Mouse (Mus musculus): ENCODE results near the gene Fbxw7. TPM values are rescaled to one million over a fixed set of nuclear protein-coding genes. Genes with fewer than 3 reads are reported as not detected.

Fbxw7 gene
- polyA plus RNA-seq (2014; fragmentation: Nextera tagmentation; extraction: Ambion mirVana): 13.7 and 14.2 TPM in 2 replicates

GRCm38 (mm10) chr3:84814762-84815381, at the start of gene Fbxw7:
TSS of gene Fbxw7 (plus strand) at chr3:84815268.
- Histone ChIP-seq H3K36me3 (ENCODE audit: control insufficient read depth, insufficient read depth, low read length) (no peaks in the 10 kb centered on the region), H3K4me3 (ENCODE audit: low read depth, low read length) (peak within 1 kb of the TSS; percentile 94)
- peak; percentile 9 for DNase-seq (ENCODE audit: low spot score)

DNA sequence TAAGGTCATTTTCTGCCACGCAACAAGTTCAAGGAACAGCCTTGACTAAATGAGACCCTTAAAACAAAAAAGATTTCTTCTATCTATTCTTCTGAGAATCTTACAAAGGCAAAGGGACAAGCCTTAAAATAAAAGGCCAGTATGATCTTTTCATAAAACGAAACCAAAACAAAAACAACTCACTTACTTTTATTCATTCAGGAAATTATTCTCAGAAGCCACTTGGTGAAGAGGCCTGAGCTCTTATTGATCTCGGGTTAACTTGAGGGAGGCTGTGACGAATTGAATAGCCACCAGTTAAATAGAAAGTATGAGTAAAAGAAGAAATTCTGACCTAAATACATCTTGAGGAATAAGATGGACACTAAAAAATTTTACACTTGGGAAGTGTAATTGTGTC, 46.1 kb upstream of the Fbxw7 start:
- no peak overlapping the region for H3K4me2 ChIP-seq (ENCODE audit: low read depth, low read length)
- whole genome bisulfite sequencing: 88% methylated on average over 4 of the region's 4 CpGs
- no peaks in the 10 kb centered on the region for H3K9me3 ChIP-seq (ENCODE audit: control insufficient read depth, low read length)
- no peaks in the 10 kb centered on the region for H3K4me1 ChIP-seq (ENCODE audit: control insufficient read depth, insufficient read depth, low read length)
- DNase-seq (ENCODE audit: low spot score) (no peak), ATAC-seq (ENCODE audit: low read depth) (no peak)
- H3K27ac ChIP-seq (replicated peaks; ENCODE audit: low read depth, low read length): no peak overlapping the region
- no peaks in the 10 kb centered on the region for H3K27me3 ChIP-seq (replicated peaks; ENCODE audit: control insufficient read depth, insufficient read depth, low read length)
- no peaks in the 10 kb centered on the region for H3K36me3 ChIP-seq (ENCODE audit: control insufficient read depth, insufficient read depth, low read length)
- no peak overlapping the region for H3K9ac ChIP-seq (ENCODE audit: low read depth, low read length)
- H3K4me3 ChIP-seq (ENCODE audit: low read depth, low read length): no peak overlapping the region

More at GRCm38 (mm10) chr3:84814762-84815381, at the start of gene Fbxw7:
- Histone ChIP-seq H3K9me3 (ENCODE audit: control insufficient read depth, low read length) (no peaks in the 10 kb centered on the region), H3K4me2 (ENCODE audit: low read depth, low read length) (peak within 1 kb of the TSS; percentile 96), H3K9ac (ENCODE audit: low read depth, low read length) (peak within 1 kb of the TSS; percentile 90), H3K27ac (replicated peaks; ENCODE audit: low read depth, low read length) (peak within 1 kb of the TSS; percentile 96), H3K4me1 (ENCODE audit: control insufficient read depth, insufficient read depth, low read length) (peaks cover 13% of the 10 kb centered on the region), H3K27me3 (replicated peaks; ENCODE audit: control insufficient read depth, insufficient read depth, low read length) (no peaks in the 10 kb centered on the region)
- ATAC-seq (ENCODE audit: low read depth): peak; percentile 56
- 0% methylated on average over 24 of the region's 76 CpGs for WGBS

- Histone ChIP-seq H3K9ac (ENCODE audit: low read depth, low read length) (no peak overlapping the region), H3K36me3 (ENCODE audit: control insufficient read depth, insufficient read depth, low read length) (no peaks in the 10 kb centered on the region), H3K4me1 (ENCODE audit: control insufficient read depth, insufficient read depth, low read length) (peaks cover 3% of the 10 kb centered on the region; the same call in 1 of the 2 replicates), H3K4me2 (ENCODE audit: low read depth, low read length) (no peak overlapping the region), H3K9me3 (ENCODE audit: control insufficient read depth, low read length) (no peaks in the 10 kb centered on the region), H3K27me3 (replicated peaks; ENCODE audit: control insufficient read depth, insufficient read depth, low read length) (no peaks in the 10 kb centered on the region), H3K4me3 (ENCODE audit: low read depth, low read length) (no peak overlapping the region), H3K27ac (replicated peaks; ENCODE audit: low read depth, low read length) (no peak overlapping the region)
- no peak for DNase-seq (ENCODE audit: low spot score)
- no peak for ATAC-seq (ENCODE audit: low read depth)
- 75% methylated on average over 6 of the region's 6 CpGs for WGBS
Observed at GRCm38 (mm10) chr3:84769411-84769810, 45.7 kb upstream of the Fbxw7 start.

DNA sequence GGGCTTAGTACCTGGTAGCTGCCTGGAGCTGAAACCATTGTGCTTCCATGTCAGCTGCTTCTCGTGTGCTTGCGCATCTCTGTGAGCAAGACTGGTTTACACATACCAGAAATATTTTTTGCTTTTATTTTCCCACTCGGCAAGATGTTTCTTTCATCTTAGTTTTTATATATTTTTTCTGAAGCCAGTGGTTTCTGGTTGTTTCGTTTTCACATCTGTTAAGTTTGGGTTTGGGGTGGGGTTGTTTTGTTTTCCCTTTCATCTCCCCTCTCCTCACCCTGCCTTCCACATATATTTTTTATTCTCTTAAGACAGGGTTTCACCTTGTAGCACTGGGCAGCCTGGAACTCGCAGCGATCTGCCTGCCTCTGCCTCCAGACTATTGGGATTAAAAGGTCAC, 44.5 kb upstream of the Fbxw7 start:
- ATAC-seq (ENCODE audit: low read depth) (no peak), DNase-seq (ENCODE audit: low spot score) (no peak)
- 65% methylated on average over 6 of the region's 6 CpGs for WGBS
- Histone ChIP-seq H3K27me3 (replicated peaks; ENCODE audit: control insufficient read depth, insufficient read depth, low read length) (no peaks in the 10 kb centered on the region), H3K4me3 (ENCODE audit: low read depth, low read length) (no peak overlapping the region), H3K27ac (replicated peaks; ENCODE audit: low read depth, low read length) (no peak overlapping the region), H3K4me1 (ENCODE audit: control insufficient read depth, insufficient read depth, low read length) (peaks cover 11% of the 10 kb centered on the region), H3K4me2 (ENCODE audit: low read depth, low read length) (no peak overlapping the region), H3K36me3 (ENCODE audit: control insufficient read depth, insufficient read depth, low read length) (no peaks in the 10 kb centered on the region), H3K9ac (ENCODE audit: low read depth, low read length) (no peak overlapping the region), H3K9me3 (ENCODE audit: control insufficient read depth, low read length) (no peaks in the 10 kb centered on the region)

- Histone ChIP-seq H3K4me3 (ENCODE audit: low read depth, low read length) (no peak overlapping the region), H3K4me1 (ENCODE audit: control insufficient read depth, insufficient read depth, low read length) (peaks cover 22% of the 10 kb centered on the region), H3K9me3 (ENCODE audit: control insufficient read depth, low read length) (no peaks in the 10 kb centered on the region), H3K9ac (ENCODE audit: low read depth, low read length) (no peak overlapping the region), H3K4me2 (ENCODE audit: low read depth, low read length) (no peak overlapping the region), H3K27me3 (replicated peaks; ENCODE audit: control insufficient read depth, insufficient read depth, low read length) (no peaks in the 10 kb centered on the region), H3K36me3 (ENCODE audit: control insufficient read depth, insufficient read depth, low read length) (no peaks in the 10 kb centered on the region), H3K27ac (replicated peaks; ENCODE audit: low read depth, low read length) (no peak overlapping the region)
- ATAC-seq (ENCODE audit: low read depth) (no peak), DNase-seq (ENCODE audit: low spot score) (no peak)
- 59% methylated on average over 2 of the region's 2 CpGs for WGBS
Observed at GRCm38 (mm10) chr3:84771980-84772379, 43.1 kb upstream of the Fbxw7 start.

DNA sequence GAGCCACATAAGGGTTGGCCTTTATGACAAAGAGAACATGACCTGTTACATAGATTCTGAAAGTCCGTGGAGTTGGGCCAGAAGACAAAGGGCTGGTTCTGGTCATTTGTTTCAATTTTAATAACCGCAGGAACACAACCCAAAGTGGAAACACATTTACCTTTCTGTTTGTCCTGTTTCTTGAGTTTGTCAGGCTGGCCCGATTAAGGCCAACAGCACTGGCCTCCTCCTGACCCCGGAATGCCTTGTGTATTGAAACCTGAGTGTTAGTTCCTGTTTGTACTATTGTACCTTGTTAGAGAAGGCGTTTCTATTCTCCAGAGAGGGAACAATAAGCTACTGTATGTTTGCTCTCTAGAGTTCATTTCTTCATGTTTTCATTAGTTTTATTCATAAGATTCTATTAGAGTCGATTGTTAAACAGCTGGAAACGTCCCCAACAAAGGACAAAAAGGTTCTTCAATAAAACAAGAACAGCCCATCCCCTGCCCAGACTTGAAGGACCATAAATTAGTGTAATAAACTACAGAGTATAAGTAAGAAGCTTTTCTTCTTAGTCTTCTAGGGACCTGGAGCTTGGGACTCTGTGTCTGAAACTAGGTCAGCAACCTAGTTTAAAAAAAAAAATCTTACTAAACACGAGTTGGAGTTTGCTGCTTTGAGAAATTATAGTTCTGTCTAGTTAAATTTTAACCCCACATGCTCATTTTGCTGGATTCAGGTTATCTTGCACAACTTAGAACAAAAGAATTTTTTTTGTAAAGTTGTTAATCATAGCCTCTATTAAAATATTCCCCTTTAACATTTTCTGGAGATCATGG, 40.6 kb upstream of the Fbxw7 start:
- Histone ChIP-seq H3K4me3 (ENCODE audit: low read depth, low read length) (no peak overlapping the region), H3K9ac (ENCODE audit: low read depth, low read length) (no peak overlapping the region), H3K36me3 (ENCODE audit: control insufficient read depth, insufficient read depth, low read length) (no peaks in the 10 kb centered on the region), H3K27ac (replicated peaks; ENCODE audit: low read depth, low read length) (peak overlapping the region; percentile 86), H3K27me3 (replicated peaks; ENCODE audit: control insufficient read depth, insufficient read depth, low read length) (no peaks in the 10 kb centered on the region), H3K9me3 (ENCODE audit: control insufficient read depth, low read length) (no peaks in the 10 kb centered on the region), H3K4me2 (ENCODE audit: low read depth, low read length) (no peak overlapping the region), H3K4me1 (ENCODE audit: control insufficient read depth, insufficient read depth, low read length) (peaks cover 22% of the 10 kb centered on the region)
- DNase-seq (ENCODE audit: low spot score): peak; percentile 47
- peak; percentile 63; the same call in 1 of the 2 replicates for ATAC-seq (ENCODE audit: low read depth)
- 31% methylated on average over 8 of the region's 8 CpGs for WGBS

DNA sequence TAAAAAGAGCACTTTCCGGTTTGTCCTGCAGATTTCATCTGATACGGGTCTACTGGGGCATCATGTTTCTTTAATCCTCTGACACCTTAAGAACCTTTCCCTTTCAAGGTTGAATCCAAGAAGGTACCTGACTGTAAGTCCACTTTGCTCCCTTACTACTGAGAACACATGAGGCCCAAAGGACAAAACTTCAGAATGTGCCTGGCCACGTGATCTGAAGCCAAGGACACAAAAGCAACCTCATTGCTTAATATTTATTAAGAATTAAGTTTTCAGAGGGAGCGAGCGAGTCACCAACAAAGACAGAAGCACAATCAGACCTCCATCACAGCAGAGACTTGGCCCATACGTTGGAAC, 40.0 kb upstream of the Fbxw7 start:
- Histone ChIP-seq H3K9me3 (ENCODE audit: control insufficient read depth, low read length) (no peaks in the 10 kb centered on the region), H3K4me1 (ENCODE audit: control insufficient read depth, insufficient read depth, low read length) (peaks cover 22% of the 10 kb centered on the region), H3K9ac (ENCODE audit: low read depth, low read length) (no peak overlapping the region), H3K36me3 (ENCODE audit: control insufficient read depth, insufficient read depth, low read length) (no peaks in the 10 kb centered on the region), H3K4me2 (ENCODE audit: low read depth, low read length) (no peak overlapping the region), H3K27ac (replicated peaks; ENCODE audit: low read depth, low read length) (peak overlapping the region; percentile 86), H3K4me3 (ENCODE audit: low read depth, low read length) (no peak overlapping the region), H3K27me3 (replicated peaks; ENCODE audit: control insufficient read depth, insufficient read depth, low read length) (no peaks in the 10 kb centered on the region)
- no peak; the same call in 1 of the 2 replicates for ATAC-seq (ENCODE audit: low read depth)
- peak; percentile 12 for DNase-seq (ENCODE audit: low spot score)
- 55% methylated on average over 6 of the region's 6 CpGs for WGBS

DNA sequence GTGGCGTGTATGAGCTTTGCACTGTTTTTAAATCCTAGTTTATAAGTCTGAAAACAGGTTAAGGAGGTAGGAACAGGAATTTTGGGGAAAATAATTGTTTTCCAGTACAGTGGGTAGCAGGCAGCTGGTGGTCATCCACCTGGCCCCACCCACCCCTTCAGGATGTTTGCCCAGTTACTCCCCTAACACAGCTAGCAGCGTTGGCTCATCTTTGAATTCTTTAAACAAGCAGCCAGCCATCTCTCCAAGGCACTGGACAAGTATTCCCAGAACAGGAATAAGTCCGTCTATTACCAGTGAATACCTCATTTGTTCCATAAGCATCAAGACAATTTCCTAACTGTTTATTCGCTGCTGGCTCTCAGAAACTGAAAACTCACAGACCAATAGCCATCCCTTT, 39.5 kb upstream of the Fbxw7 start:
- Histone ChIP-seq H3K27me3 (replicated peaks; ENCODE audit: control insufficient read depth, insufficient read depth, low read length) (no peaks in the 10 kb centered on the region), H3K27ac (replicated peaks; ENCODE audit: low read depth, low read length) (peak overlapping the region; percentile 86)
- 27% methylated on average over 4 of the region's 4 CpGs for WGBS

More for the DNA sequence above, 39.5 kb upstream of the Fbxw7 start:
- peaks cover 22% of the 10 kb centered on the region for H3K4me1 ChIP-seq (ENCODE audit: control insufficient read depth, insufficient read depth, low read length)
- no peak overlapping the region for H3K4me2 ChIP-seq (ENCODE audit: low read depth, low read length)
- H3K9ac ChIP-seq (ENCODE audit: low read depth, low read length): no peak overlapping the region
- no peaks in the 10 kb centered on the region for H3K9me3 ChIP-seq (ENCODE audit: control insufficient read depth, low read length)
- ATAC-seq (ENCODE audit: low read depth) (0 out of 2 replicates have a peak, but pooled peaks have one; percentile 53), DNase-seq (ENCODE audit: low spot score) (peak; percentile 44)
- no peaks in the 10 kb centered on the region for H3K36me3 ChIP-seq (ENCODE audit: control insufficient read depth, insufficient read depth, low read length)
- no peak overlapping the region for H3K4me3 ChIP-seq (ENCODE audit: low read depth, low read length)

Data from embryonic facial prominence, embryonic 14.5 days (tissue).